Mouse (Mus musculus): ENCODE measurements around the gene Il23a. TPM values are rescaled to one million over a fixed set of nuclear protein-coding genes. Genes with fewer than 3 reads are reported as not detected.
A peak's percentile ranks its signal among the peaks of the same experiment; 100 is the strongest.

Gene Il23a
- 6.6 and 6.8 TPM in 2 replicates for total RNA-seq (2014; rRNA removed; ENCODE audit: low replicate concordance)
- 4.7 and 5.2 TPM in 2 replicates for polyA plus RNA-seq (2015; fragmentation: Nextera tagmentation; extraction: Ambion mirVana)

GRCm38 (mm10) chr10:128298702-128299171 is at the start of gene Il23a:
Gene Il23a (minus strand): TSS chr10:128298752.
- 68% methylated on average over 11 of the region's 11 CpGs for WGBS
- peak within 1 kb of the TSS; percentile 33 for H3K4me2 ChIP-seq (ENCODE audit: low read depth, low read length)
- H3K36me3 ChIP-seq (replicated peaks; ENCODE audit: control insufficient read depth, insufficient read depth, low read length) = no peaks in the 10 kb centered on the region
- peak within 1 kb of the TSS; percentile 21 for H3K9ac ChIP-seq (replicated peaks; ENCODE audit: low read depth, low read length)
- ATAC-seq (ENCODE audit: insufficient read depth, low read depth) (no peak), DNase-seq (ENCODE audit: low spot score) (no peak)
- no peaks in the 10 kb centered on the region for H3K27me3 ChIP-seq (ENCODE audit: control insufficient read depth, insufficient read depth, low read length)
- peaks cover 28% of the 10 kb centered on the region for H3K4me1 ChIP-seq (ENCODE audit: control insufficient read depth, insufficient read depth)
- no peaks in the 10 kb centered on the region for H3K9me3 ChIP-seq (replicated peaks; ENCODE audit: control insufficient read depth, low read length)
- H3K4me3 ChIP-seq (ENCODE audit: low read depth, low read length) = peak within 1 kb of the TSS; percentile 14
- no peak for TF ChIP-seq CTCF (IDR thresholded peaks at IDR 0.05; ENCODE audit: low read depth)
- no peak for TF ChIP-seq EP300 (IDR thresholded peaks at IDR 0.05; ENCODE audit: low read depth)
- peak within 1 kb of the TSS; percentile 79 for H3K27ac ChIP-seq (ENCODE audit: low read depth)

GRCm38 (mm10) chr10:128347541-128347940 is 49.0 kb upstream of the Il23a start:
- no peak overlapping the region for H3K4me2 ChIP-seq (ENCODE audit: low read depth, low read length)
- no peak for DNase-seq (ENCODE audit: low spot score)
- H3K9me3 ChIP-seq (replicated peaks; ENCODE audit: control insufficient read depth, low read length) = no peaks in the 10 kb centered on the region
- peaks cover 21% of the 10 kb centered on the region; the same call in 1 of the 2 replicates for H3K4me1 ChIP-seq (ENCODE audit: control insufficient read depth, insufficient read depth)
- no peak overlapping the region for H3K9ac ChIP-seq (replicated peaks; ENCODE audit: low read depth, low read length)
- H3K27me3 ChIP-seq (ENCODE audit: control insufficient read depth, insufficient read depth, low read length) = no peaks in the 10 kb centered on the region
- ATAC-seq (ENCODE audit: insufficient read depth, low read depth) = no peak
- 81% methylated on average over 8 of the region's 8 CpGs for WGBS
- H3K27ac ChIP-seq (ENCODE audit: low read depth) = no peak overlapping the region
- TF ChIP-seq EP300 (IDR thresholded peaks at IDR 0.05; ENCODE audit: low read depth) = no peak
- H3K4me3 ChIP-seq (ENCODE audit: low read depth, low read length) = no peak overlapping the region
- peaks cover 33% of the 10 kb centered on the region for H3K36me3 ChIP-seq (replicated peaks; ENCODE audit: control insufficient read depth, insufficient read depth, low read length)

GRCm38 (mm10) chr10:128344568-128345275 is 46.2 kb upstream of the Il23a start:
- Histone ChIP-seq H3K4me1 (ENCODE audit: control insufficient read depth, insufficient read depth) (peaks cover 34% of the 10 kb centered on the region; the same call in 1 of the 2 replicates), H3K27ac (ENCODE audit: low read depth) (peak overlapping the region; percentile 78), H3K36me3 (replicated peaks; ENCODE audit: control insufficient read depth, insufficient read depth, low read length) (peaks cover 5% of the 10 kb centered on the region; the same call in 1 of the 2 replicates), H3K4me2 (ENCODE audit: low read depth, low read length) (peak overlapping the region; percentile 56), H3K27me3 (ENCODE audit: control insufficient read depth, insufficient read depth, low read length) (no peaks in the 10 kb centered on the region), H3K9me3 (replicated peaks; ENCODE audit: control insufficient read depth, low read length) (no peaks in the 10 kb centered on the region), H3K4me3 (ENCODE audit: low read depth, low read length) (peak overlapping the region; percentile 34), H3K9ac (replicated peaks; ENCODE audit: low read depth, low read length) (peak overlapping the region; percentile 35)
- WGBS = 6% methylated on average over 7 of the region's 7 CpGs
- peak; percentile 89 for ATAC-seq (ENCODE audit: insufficient read depth, low read depth)
- peak; percentile 93 for DNase-seq (ENCODE audit: low spot score)
- TF ChIP-seq CTCF (IDR thresholded peaks at IDR 0.05; ENCODE audit: low read depth) = no peak
- peak; percentile 77; the same call in 1 of the 2 replicates for TF ChIP-seq EP300 (IDR thresholded peaks at IDR 0.05; ENCODE audit: low read depth)

GRCm38 (mm10) chr10:128343436-128343835 is 44.9 kb upstream of the Il23a start:
- no peak overlapping the region for H3K9ac ChIP-seq (replicated peaks; ENCODE audit: low read depth, low read length)
- no peak overlapping the region; the same call in 1 of the 2 replicates for H3K27ac ChIP-seq (ENCODE audit: low read depth)
- H3K36me3 ChIP-seq (replicated peaks; ENCODE audit: control insufficient read depth, insufficient read depth, low read length) = no peaks in the 10 kb centered on the region
- H3K4me1 ChIP-seq (ENCODE audit: control insufficient read depth, insufficient read depth) = peaks cover 44% of the 10 kb centered on the region; the same call in 1 of the 2 replicates
- ATAC-seq (ENCODE audit: insufficient read depth, low read depth) (no peak), DNase-seq (ENCODE audit: low spot score) (no peak)
- H3K27me3 ChIP-seq (ENCODE audit: control insufficient read depth, insufficient read depth, low read length) = no peaks in the 10 kb centered on the region
- no peaks in the 10 kb centered on the region for H3K9me3 ChIP-seq (replicated peaks; ENCODE audit: control insufficient read depth, low read length)
- no peak for TF ChIP-seq EP300 (IDR thresholded peaks at IDR 0.05; ENCODE audit: low read depth)
- TF ChIP-seq CTCF (IDR thresholded peaks at IDR 0.05; ENCODE audit: low read depth) = no peak
- no peak overlapping the region for H3K4me3 ChIP-seq (ENCODE audit: low read depth, low read length)
- 84% methylated on average over 1 of the region's 1 CpGs for WGBS
- no peak overlapping the region for H3K4me2 ChIP-seq (ENCODE audit: low read depth, low read length)

GRCm38 (mm10) chr10:128340257-128340656 is 41.7 kb upstream of the Il23a start:
- peaks cover 58% of the 10 kb centered on the region for H3K4me1 ChIP-seq (ENCODE audit: control insufficient read depth, insufficient read depth)

More at GRCm38 (mm10) chr10:128340257-128340656, 41.7 kb upstream of the Il23a start:
- H3K27me3 ChIP-seq (ENCODE audit: control insufficient read depth, insufficient read depth, low read length) = no peaks in the 10 kb centered on the region
- TF ChIP-seq EP300 (IDR thresholded peaks at IDR 0.05; ENCODE audit: low read depth) (no peak), CTCF (IDR thresholded peaks at IDR 0.05; ENCODE audit: low read depth) (peak; percentile 31)
- no peak for DNase-seq (ENCODE audit: low spot score)
- no peaks in the 10 kb centered on the region for H3K9me3 ChIP-seq (replicated peaks; ENCODE audit: control insufficient read depth, low read length)
- H3K27ac ChIP-seq (ENCODE audit: low read depth) = no peak overlapping the region
- H3K36me3 ChIP-seq (replicated peaks; ENCODE audit: control insufficient read depth, insufficient read depth, low read length) = no peaks in the 10 kb centered on the region
- WGBS = 38% methylated on average over 2 of the region's 2 CpGs
- no peak overlapping the region for H3K4me3 ChIP-seq (ENCODE audit: low read depth, low read length)
- no peak for ATAC-seq (ENCODE audit: insufficient read depth, low read depth)
- peak overlapping the region; percentile 90; the same call in 1 of the 2 replicates for H3K4me2 ChIP-seq (ENCODE audit: low read depth, low read length)
- no peak overlapping the region for H3K9ac ChIP-seq (replicated peaks; ENCODE audit: low read depth, low read length)

Measured in heart, postnatal 0 days (tissue).